13 mouse cellular contexts compared by ENCODE assay signal in genomic region chr5:115944791-115945490, GRCm38 (mm10).
A peak's percentile ranks its signal among the peaks of the same experiment; 100 is the strongest.
DNase-seq lines count a peak whose midpoint lies in the region; ATAC-seq lines count a peak whose summit lies in the region.
"Had no signal": no experiment of that assay in that cellular context is flagged by ENCODE, and none has a peak within 500 bp of the region (broad histone marks: within the 10 kb centered on the region; RNA-seq: fewer than 3 reads in every experiment).

No protein-coding gene starts in this region.

- peak; percentile 9 for DNase-seq in hindbrain, embryonic 11.5 days (ENCODE audit: low spot score)
- DNase-seq in MEL-GATA-1-ER (ENCODE audit: extremely low read depth, low read depth) = peak; percentile 35
- no peak for DNase-seq in left cerebral cortex, adult 9 months (ENCODE audit: low spot score in 2 of 2)
- no peak for DNase-seq in spleen, adult 12 weeks (ENCODE audit: low spot score)
- DNase-seq: adrenal gland, postnatal 14 days; gastrocnemius, postnatal 25 days; lung, postnatal 36 days; retina, postnatal 1 day had no signal

- no peak overlapping the region for H3K4me2 ChIP-seq in hindbrain, embryonic 11.5 days (replicated peaks; ENCODE audit: low read depth, low read length)
- no peak overlapping the region for H3K4me2 ChIP-seq in hindbrain, embryonic 13.5 days
- H3K4me2 ChIP-seq: embryonic facial prominence, embryonic 15.5 days; neural tube, embryonic 15.5 days had no signal

- 48% methylated on average over 11 of the region's 11 CpGs for WGBS in hindbrain, embryonic 11.5 days
- 33% methylated on average over 11 of the region's 11 CpGs for WGBS in hindbrain, embryonic 13.5 days

- H3K27ac ChIP-seq in hindbrain, embryonic 11.5 days (ENCODE audit: low read depth, low read length) = no peak overlapping the region
- H3K27ac ChIP-seq in hindbrain, embryonic 13.5 days = no peak overlapping the region
- H3K27ac ChIP-seq: embryonic facial prominence, embryonic 15.5 days; neural tube, embryonic 15.5 days had no signal

- no peak overlapping the region for H3K9ac ChIP-seq in hindbrain, embryonic 11.5 days (ENCODE audit: low read depth, low read length)
- no peak overlapping the region for H3K9ac ChIP-seq in hindbrain, embryonic 13.5 days
- H3K9ac ChIP-seq: embryonic facial prominence, embryonic 15.5 days; neural tube, embryonic 15.5 days had no signal

- no peaks in the 10 kb centered on the region for H3K9me3 ChIP-seq in hindbrain, embryonic 11.5 days (ENCODE audit: control insufficient read depth, low read length)
- peaks cover 6% of the 10 kb centered on the region; the same call in 1 of the 2 replicates for H3K9me3 ChIP-seq in hindbrain, embryonic 13.5 days
- H3K9me3 ChIP-seq: embryonic facial prominence, embryonic 15.5 days; neural tube, embryonic 15.5 days had no signal

- H3K4me1 ChIP-seq in hindbrain, embryonic 11.5 days (replicated peaks; ENCODE audit: control insufficient read depth, insufficient read depth, low read length) = no peaks in the 10 kb centered on the region
- H3K4me1 ChIP-seq in hindbrain, embryonic 13.5 days (replicated peaks) = peaks cover 8% of the 10 kb centered on the region; the same call in 1 of the 2 replicates
- H3K4me1 ChIP-seq: embryonic facial prominence, embryonic 15.5 days; neural tube, embryonic 15.5 days had no signal

- no peaks in the 10 kb centered on the region for H3K27me3 ChIP-seq in hindbrain, embryonic 11.5 days (ENCODE audit: control insufficient read depth, insufficient read depth, low read length)
- H3K27me3 ChIP-seq in hindbrain, embryonic 13.5 days = no peaks in the 10 kb centered on the region
- H3K27me3 ChIP-seq: embryonic facial prominence, embryonic 15.5 days; neural tube, embryonic 15.5 days had no signal

- H3K4me3 ChIP-seq in hindbrain, embryonic 11.5 days (ENCODE audit: low read depth, low read length) = no peak overlapping the region
- no peak overlapping the region for H3K4me3 ChIP-seq in hindbrain, embryonic 13.5 days
- H3K4me3 ChIP-seq: embryonic facial prominence, embryonic 15.5 days; neural tube, embryonic 15.5 days had no signal

- ATAC-seq in hindbrain, embryonic 11.5 days (ENCODE audit: low FRiP score) = no peak
- ATAC-seq in hindbrain, embryonic 13.5 days (ENCODE audit: low FRiP score) = no peak
- peak; percentile 86 for ATAC-seq in erythroid progenitor cell, adult 5-6 weeks (replicated peaks; ENCODE audit: low FRiP score, poor library complexity, severe bottlenecking)
- ATAC-seq in megakaryocyte-erythroid progenitor cell, adult 5-6 weeks (replicated peaks; ENCODE audit: low FRiP score, low TSS enrichment, poor library complexity, severe bottlenecking) = peak; percentile 81

- H3K36me3 ChIP-seq in hindbrain, embryonic 11.5 days (ENCODE audit: control insufficient read depth, insufficient read depth, low read length) = peaks cover 9% of the 10 kb centered on the region; the same call in 1 of the 2 replicates
- peaks cover 57% of the 10 kb centered on the region for H3K36me3 ChIP-seq in hindbrain, embryonic 13.5 days

Comparison
In these comparisons a context has a peak if more than half of its experiments do, and no peak if none do; other contexts are left out.
1. ATAC-seq: peak in erythroid progenitor cell, adult 5-6 weeks (single experiment) and megakaryocyte-erythroid progenitor cell, adult 5-6 weeks (single experiment); none in hindbrain, embryonic 11.5 days (single experiment) and hindbrain, embryonic 13.5 days (single experiment).
2. DNase-seq: peak in hindbrain, embryonic 11.5 days (single experiment) and MEL-GATA-1-ER (single experiment); none in left cerebral cortex, adult 9 months (0 of 2) and spleen, adult 12 weeks (single experiment).